Mouse (Mus musculus) forebrain, embryonic 11.5 days (tissue): ENCODE data around the gene Arglu1. TPM values are rescaled to one million over a fixed set of nuclear protein-coding genes. Genes with fewer than 3 reads are reported as not detected.

Source experiments
- ATAC-seq: fragments of 200-750 bp; cut with Nextera tagmentation; replicated peaks from 2 replicates; pipeline ENCODE4 v1.8.0; 2017; ENCODE audit warnings: moderate TSS enrichment; ENCODE audit not compliant: low FRiP score
- DNase-seq: peaks from one replicate; pipeline ENCODE4 v3.0.0-alpha.2; 2017; ENCODE audit warnings: low spot score
- H3K27ac ChIP-seq: fragments of 300-500 bp; sonication (generic); 2 replicates; pipeline ENCODE4 v1.5.1; 2014; ENCODE audit warnings: low read depth, low read length
- H3K27me3 ChIP-seq: fragments of 300-500 bp; sonication (generic); 2 replicates; pipeline ENCODE4 v1.6.1; 2014; ENCODE audit warnings: mild to moderate bottlenecking, low read length, mixed read lengths; ENCODE audit not compliant: control insufficient read depth, insufficient read depth
- H3K36me3 ChIP-seq: fragments of 300-500 bp; sonication (generic); 2 replicates; pipeline ENCODE4 v1.6.1; 2014; ENCODE audit warnings: mild to moderate bottlenecking, low read length, moderate library complexity, mixed read lengths; ENCODE audit not compliant: control insufficient read depth, insufficient read depth
- H3K4me1 ChIP-seq: fragments of 300-500 bp; sonication (generic); replicated peaks from 2 replicates; pipeline ENCODE4 v1.6.1; 2014; ENCODE audit warnings: low read length, mixed read lengths; ENCODE audit not compliant: control insufficient read depth, insufficient read depth
- H3K4me2 ChIP-seq: fragments of 300-500 bp; sonication (generic); 2 replicates; pipeline ENCODE4 v1.6.1; 2014; ENCODE audit warnings: low read depth, mild to moderate bottlenecking, low read length, moderate library complexity, mixed read lengths; ENCODE audit not compliant: severe bottlenecking
- H3K4me3 ChIP-seq: fragments of 300-500 bp; sonication (generic); 2 replicates; pipeline ENCODE4 v1.5.1; 2014; ENCODE audit warnings: low read depth, low read length
- H3K9ac ChIP-seq: fragments of 300-500 bp; sonication (generic); 2 replicates; pipeline ENCODE4 v1.6.1; 2014; ENCODE audit warnings: low read length
- H3K9me3 ChIP-seq: fragments of 300-500 bp; sonication (generic); 2 replicates; pipeline ENCODE4 v1.6.1; 2016; ENCODE audit warnings: low read length, mixed read lengths; ENCODE audit not compliant: control insufficient read depth
- WGBS: fragments of 180-500 bp; shearing (Covaris S2); extraction: QIAGEN DNeasy Blood & Tissue Kit; methylation state at CpG from one replicate; pipeline ENCODE4 v1.1.7; 2014; 5-methylcytosine and 5-hydroxymethylcytosine counted together
- microRNA-seq: library from miRNA; unstranded; fragments of <30 nt; microRNA quantifications from one replicate; pipeline ENCODE4, GENCODE M21; 2016; ENCODE audit not compliant: insufficient number of aligned reads
- polyA plus RNA-seq: library from polyadenylated mRNA; unstranded; fragments of >200 nt; fragmentation: Nextera tagmentation; extraction: Ambion mirVana; gene quantifications from 2 replicates; pipeline ENCODE4 v1.2.1, GENCODE M21; 2014

Arglu1 gene
- polyA plus RNA-seq, 1 experiment from 2014 or later = 171 TPM

- no peak overlapping the region for H3K9ac ChIP-seq
- WGBS = 91% methylated on average over 12 of the region's 12 CpGs
- peaks cover 12% of the 10 kb centered on the region for H3K4me1 ChIP-seq
- no peaks in the 10 kb centered on the region for H3K9me3 ChIP-seq
- no peak overlapping the region for H3K27ac ChIP-seq
- no peak overlapping the region for H3K4me3 ChIP-seq
- peaks cover 8% of the 10 kb centered on the region for H3K36me3 ChIP-seq
- H3K4me2 ChIP-seq = no peak overlapping the region
- no peaks in the 10 kb centered on the region for H3K27me3 ChIP-seq
- ATAC-seq = no peak
- DNase-seq = peak; percentile 46
Measured at GRCm38 (mm10) chr8:8622031-8622430, 68.3 kb downstream of the Arglu1 start.

GRCm38 (mm10) chr8:8621236-8621917, 68.9 kb downstream of the Arglu1 start:
- Histone ChIP-seq H3K4me1 (peaks cover 12% of the 10 kb centered on the region), H3K9me3 (no peaks in the 10 kb centered on the region), H3K27me3 (no peaks in the 10 kb centered on the region), H3K4me2 (no peak overlapping the region), H3K36me3 (peaks cover 8% of the 10 kb centered on the region), H3K4me3 (no peak overlapping the region), H3K9ac (no peak overlapping the region), H3K27ac (no peak overlapping the region)
- 89% methylated on average over 16 of the region's 16 CpGs for WGBS
- DNase-seq = peak; percentile 28
- no peak for ATAC-seq

- WGBS = 89% methylated on average over 21 of the region's 21 CpGs
- peaks cover 8% of the 10 kb centered on the region for H3K36me3 ChIP-seq
- no peak overlapping the region for H3K4me3 ChIP-seq
- ATAC-seq (no peak), DNase-seq (peak; percentile 55)
- no peak overlapping the region for H3K27ac ChIP-seq
- H3K9me3 ChIP-seq = no peaks in the 10 kb centered on the region
- H3K4me2 ChIP-seq = no peak overlapping the region
- H3K9ac ChIP-seq = no peak overlapping the region
- no peaks in the 10 kb centered on the region for H3K27me3 ChIP-seq
- peaks cover 12% of the 10 kb centered on the region for H3K4me1 ChIP-seq
Measured at GRCm38 (mm10) chr8:8620536-8620935, 69.8 kb downstream of the Arglu1 start.

- Histone ChIP-seq H3K9ac (0 out of 2 replicates have a peak overlapping the region, but pooled peaks have one; percentile 5), H3K36me3 (peaks cover 8% of the 10 kb centered on the region), H3K27me3 (no peaks in the 10 kb centered on the region), H3K4me3 (no peak overlapping the region), H3K4me1 (peaks cover 12% of the 10 kb centered on the region), H3K27ac (0 out of 2 replicates have a peak overlapping the region, but pooled peaks have one; percentile 25), H3K4me2 (no peak overlapping the region), H3K9me3 (no peaks in the 10 kb centered on the region)
- DNase-seq (peak; percentile 67), ATAC-seq (peak; percentile 63)
- 29% methylated on average over 19 of the region's 19 CpGs for WGBS
Measured at GRCm38 (mm10) chr8:8619221-8620194, 70.8 kb downstream of the Arglu1 start.

Small RNA genes lying within 50 kb of the gene (microRNA-seq; reads per million reads assigned to microRNA genes)
- 22.7 reads per million, percentile 15 among the genes with 10 or more reads in this experiment for gene Mir7654

Other genes starting within 250 kb of the Arglu1 start
- 51.8 and 54.6 TPM in 2 replicates for gene Efnb2, start 29.3 kb downstream of the Arglu1 start, polyA plus RNA-seq